Mouse (Mus musculus) macrophage (primary cell): ENCODE results near the gene Gm37240. TPM values are rescaled to one million over a fixed set of nuclear protein-coding genes. Genes with fewer than 3 reads are reported as not detected.
A peak's percentile ranks its signal among the peaks of the same experiment; 100 is the strongest.

ENCODE experiments used
- H3K27ac ChIP-seq: fragments of 350-480 bp; formaldehyde crosslinking; 2 replicates; pipeline ENCODE4 v1.9.0; 2021
- H3K36me3 ChIP-seq: fragments of 350-480 bp; formaldehyde crosslinking; 2 replicates; pipeline ENCODE4 v1.9.0; 2021; ENCODE audit errors: inconsistent target
- H3K4me3 ChIP-seq: fragments of 350-480 bp; formaldehyde crosslinking; 2 replicates; pipeline ENCODE4 v1.9.0; 2021; ENCODE audit errors: inconsistent target
- H3K79me2 ChIP-seq: fragments of 350-480 bp; formaldehyde crosslinking; 2 replicates; pipeline ENCODE4 v1.9.0; 2021; ENCODE audit errors: inconsistent target
- WGBS: methylation state at CpG from one replicate; pipeline ENCODE4 v1.1.7; 2026; ENCODE audit warnings: inconsistent platforms; ENCODE audit not compliant: missing documents; 5-methylcytosine and 5-hydroxymethylcytosine counted together
- polyA plus RNA-seq: library from polyadenylated mRNA; stranded (reverse); fragments of 250-400 nt; gene quantifications from 3 replicates; pipeline ENCODE4 v1.2.4, GENCODE M21; 2018; ENCODE audit warnings: inconsistent platforms

Gene Gm37240
- polyA plus RNA-seq, 1 experiment from 2014 or later, result not detected

DNA sequence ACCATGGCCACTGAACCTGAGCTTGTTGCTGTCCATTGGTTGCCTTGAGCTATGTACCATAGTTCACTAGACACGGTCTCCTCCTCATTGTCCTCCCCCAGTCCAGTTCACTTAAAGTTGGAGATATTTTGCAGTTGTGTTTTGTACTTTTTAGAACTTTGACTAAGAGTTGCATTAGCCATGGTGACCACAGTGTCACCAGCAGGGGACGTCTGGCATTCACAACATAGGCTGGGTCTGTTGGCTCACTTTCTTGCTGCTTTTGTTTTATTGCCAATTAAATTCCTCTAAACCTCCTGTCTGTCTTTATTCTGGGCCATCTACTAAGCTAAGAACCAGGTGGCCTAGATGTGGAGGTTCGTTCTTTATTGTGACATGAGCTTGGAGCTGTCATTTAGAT lies 1150.2 kb downstream of the Gm37240 start:
- Histone ChIP-seq H3K79me2 (no peaks in the 10 kb centered on the region), H3K4me3 (no peak overlapping the region), H3K27ac (peak overlapping the region; percentile 8; the same call in 1 of the 2 replicates), H3K36me3 (no peaks in the 10 kb centered on the region)
- 86% methylated on average over 3 of the region's 3 CpGs for WGBS

DNA sequence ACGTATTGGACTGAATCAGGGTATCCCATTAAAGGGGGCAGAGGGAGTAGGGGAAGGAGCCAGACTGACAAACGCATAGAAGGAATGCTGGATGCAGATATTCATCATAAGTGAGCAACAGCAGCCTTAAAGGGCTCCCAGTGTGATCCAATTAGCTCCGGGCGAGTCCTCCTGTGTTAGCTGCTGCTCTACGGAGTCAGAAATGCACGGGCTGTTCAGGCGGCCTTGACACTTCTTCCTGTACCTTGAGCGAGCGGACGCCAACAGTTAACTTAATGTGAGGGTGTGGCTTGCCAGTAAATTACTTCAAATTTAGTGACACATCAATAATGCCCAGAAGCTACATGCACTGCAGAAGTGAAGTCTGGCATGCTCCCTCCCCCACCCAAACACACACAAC lies 1151.6 kb downstream of the Gm37240 start:
- H3K36me3 ChIP-seq, result no peaks in the 10 kb centered on the region
- H3K27ac ChIP-seq, result no peak overlapping the region
- 85% methylated on average over 10 of the region's 10 CpGs for WGBS
- no peak overlapping the region for H3K4me3 ChIP-seq
- no peaks in the 10 kb centered on the region for H3K79me2 ChIP-seq

DNA sequence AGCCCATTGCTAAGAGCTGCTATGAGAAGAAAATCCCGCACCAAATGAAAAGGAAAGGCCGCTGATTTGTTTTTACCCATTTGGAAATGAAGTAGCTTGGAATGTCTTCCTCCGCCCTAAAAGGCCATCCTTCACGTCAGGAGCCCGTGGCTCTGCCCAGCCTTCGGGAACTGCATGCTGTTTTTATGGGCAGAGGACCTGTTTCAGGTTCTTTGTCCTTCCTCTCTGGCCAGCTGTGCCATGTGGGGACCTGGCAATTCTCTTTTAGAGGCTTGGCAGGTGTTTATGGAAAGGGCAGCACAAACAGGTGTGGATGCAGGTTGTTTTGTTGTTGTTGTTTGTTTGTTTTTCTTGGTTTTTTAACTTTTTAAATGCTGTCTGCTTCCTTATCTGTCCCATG lies 1154.8 kb downstream of the Gm37240 start:
- WGBS, result 71% methylated on average over 6 of the region's 6 CpGs
- no peaks in the 10 kb centered on the region for H3K79me2 ChIP-seq
- no peaks in the 10 kb centered on the region for H3K36me3 ChIP-seq
- no peak overlapping the region for H3K4me3 ChIP-seq
- H3K27ac ChIP-seq, result no peak overlapping the region

DNA sequence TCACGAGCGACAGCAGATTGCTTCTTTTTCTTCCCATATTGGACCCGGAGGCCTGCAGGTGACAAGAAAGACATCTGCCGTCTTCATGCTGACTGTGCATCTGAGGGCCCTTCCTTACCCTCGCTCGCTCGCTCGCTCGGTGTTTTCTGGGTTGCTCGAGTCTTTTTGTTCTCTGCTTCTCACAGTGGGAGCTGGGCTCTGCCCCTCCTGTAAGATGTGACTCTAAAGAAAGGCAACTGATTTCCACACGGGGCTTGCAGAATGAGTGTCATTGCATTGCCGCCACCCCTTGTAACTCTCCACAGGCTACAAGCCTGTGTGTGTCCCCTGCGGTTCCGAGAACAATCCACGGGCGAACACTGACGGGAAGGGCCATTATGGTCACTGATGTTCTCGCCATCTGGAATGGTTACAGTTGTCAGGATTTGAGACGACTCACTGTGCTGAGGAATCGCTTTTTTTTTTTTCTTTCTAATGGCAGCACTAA lies 1155.3 kb downstream of the Gm37240 start:
- Histone ChIP-seq H3K27ac (no peak overlapping the region), H3K36me3 (no peaks in the 10 kb centered on the region), H3K4me3 (no peak overlapping the region), H3K79me2 (no peaks in the 10 kb centered on the region)
- 24% methylated on average over 20 of the region's 20 CpGs for WGBS

DNA sequence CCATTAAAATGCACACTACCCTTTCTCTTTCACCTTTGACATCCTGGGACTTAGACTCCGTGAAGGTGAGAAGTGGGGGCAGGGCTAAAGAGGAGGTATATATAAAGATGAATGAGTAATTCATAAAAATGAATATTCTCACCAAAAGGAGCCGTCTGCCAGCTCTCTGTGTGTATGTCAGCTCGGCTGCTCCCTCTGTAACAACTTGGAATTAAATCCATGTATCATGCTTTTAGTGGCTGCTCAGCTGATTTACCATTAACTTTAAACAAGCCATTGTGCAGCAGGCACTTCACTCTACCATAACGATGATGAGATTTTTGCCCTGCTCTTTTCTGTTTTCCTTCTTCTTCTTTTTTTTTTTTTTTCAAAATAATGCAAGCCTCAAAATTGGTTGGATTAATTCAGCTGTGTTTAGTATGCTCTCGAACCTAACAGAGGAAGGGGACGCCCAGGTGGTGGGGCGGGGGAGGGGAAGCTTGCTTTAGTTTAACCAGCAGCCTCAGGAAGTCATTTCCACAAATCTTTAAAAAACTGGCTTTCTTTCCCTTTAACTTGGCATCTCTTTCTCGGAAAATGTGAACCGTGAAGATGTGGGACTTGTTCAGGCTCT lies 1155.8 kb downstream of the Gm37240 start:
- H3K4me3 ChIP-seq, result no peak overlapping the region
- WGBS, result 23% methylated on average over 8 of the region's 9 CpGs
- H3K27ac ChIP-seq, result no peak overlapping the region
- H3K36me3 ChIP-seq, result no peaks in the 10 kb centered on the region
- H3K79me2 ChIP-seq, result no peaks in the 10 kb centered on the region

DNA sequence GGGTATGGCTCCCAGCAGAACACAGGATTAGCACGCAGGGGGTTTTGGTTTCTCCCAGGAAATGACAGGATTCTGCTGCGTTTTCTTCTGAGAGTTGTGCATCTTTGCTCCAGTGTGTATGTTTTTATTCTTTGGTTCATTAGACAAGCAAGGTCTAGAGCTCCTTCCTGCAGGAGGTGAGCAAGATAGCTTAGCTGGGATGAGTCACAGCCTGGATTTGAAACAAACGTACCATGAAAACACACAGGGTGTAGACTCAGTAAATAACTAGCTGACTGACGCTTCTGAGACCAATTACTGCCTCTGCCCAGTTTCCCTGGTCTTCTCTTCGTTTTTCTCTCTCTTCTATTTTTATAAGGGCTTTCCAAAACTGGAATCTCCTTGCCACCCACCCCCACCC lies 1156.3 kb downstream of the Gm37240 start:
- 85% methylated on average over 5 of the region's 5 CpGs for WGBS
- Histone ChIP-seq H3K27ac (no peak overlapping the region), H3K4me3 (no peak overlapping the region), H3K79me2 (no peaks in the 10 kb centered on the region), H3K36me3 (no peaks in the 10 kb centered on the region)

DNA sequence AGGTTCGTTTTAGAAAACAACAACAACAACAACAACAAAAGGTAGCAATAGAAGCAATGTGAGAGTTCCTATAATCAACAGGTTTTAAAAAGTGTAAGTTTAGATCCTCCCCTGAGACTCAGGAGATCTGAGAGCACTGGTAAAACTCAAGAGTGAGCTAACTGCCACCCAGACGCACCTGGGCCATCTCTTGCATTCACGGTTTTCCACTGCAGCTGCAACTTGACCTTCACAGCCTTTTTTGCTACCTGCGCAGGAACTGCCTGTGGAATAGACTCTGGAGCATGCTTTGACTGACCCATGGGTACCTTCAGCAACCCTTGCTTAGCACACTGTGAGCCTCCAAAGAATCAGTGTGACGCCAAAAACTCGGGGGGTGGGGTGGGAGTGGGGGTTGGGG lies 1157.5 kb downstream of the Gm37240 start:
- H3K79me2 ChIP-seq, result no peaks in the 10 kb centered on the region
- H3K4me3 ChIP-seq, result no peak overlapping the region
- WGBS, result 86% methylated on average over 6 of the region's 6 CpGs
- H3K27ac ChIP-seq, result no peak overlapping the region
- H3K36me3 ChIP-seq, result no peaks in the 10 kb centered on the region

DNA sequence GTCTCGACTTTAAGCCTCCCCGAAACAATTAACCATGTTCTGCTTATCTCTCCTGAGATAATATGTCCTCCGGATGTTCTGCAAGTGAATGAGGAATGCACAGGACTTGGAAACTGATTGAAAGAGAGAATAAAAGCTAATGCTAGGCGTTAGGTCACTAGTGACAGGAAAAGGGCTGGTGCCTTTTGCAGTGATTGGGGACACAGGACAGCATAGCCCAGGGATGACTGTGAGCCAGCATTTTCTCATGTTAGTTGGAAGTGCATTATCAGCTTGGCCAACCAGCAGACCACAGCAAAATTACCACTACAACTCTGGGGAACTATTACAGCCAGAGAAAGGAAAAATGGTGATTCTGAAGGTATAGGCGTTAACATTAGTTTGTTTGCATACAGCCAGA lies 1163.3 kb downstream of the Gm37240 start:
- H3K27ac ChIP-seq, result no peak overlapping the region
- H3K4me3 ChIP-seq, result no peak overlapping the region
- no peaks in the 10 kb centered on the region for H3K36me3 ChIP-seq
- H3K79me2 ChIP-seq, result no peaks in the 10 kb centered on the region
- WGBS, result 76% methylated on average over 5 of the region's 5 CpGs

DNA sequence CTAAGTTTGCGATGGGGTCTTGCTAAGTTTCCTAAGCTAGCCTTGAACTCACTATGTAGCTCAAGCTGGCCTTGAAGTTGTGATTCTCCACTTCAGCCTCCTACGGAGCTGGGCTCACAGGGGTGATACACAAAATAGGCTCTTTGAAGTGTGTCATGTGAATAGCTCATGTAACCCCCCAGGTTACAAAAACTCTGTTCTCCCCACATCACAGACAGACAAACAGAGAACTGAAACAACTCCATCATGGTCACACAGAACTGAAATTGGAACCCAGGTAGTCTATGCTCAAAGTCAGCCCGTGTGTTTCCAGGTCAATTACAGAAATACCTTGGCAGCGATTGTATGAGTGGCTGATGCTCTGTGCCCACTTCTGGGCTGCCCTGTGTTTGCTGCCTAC lies 1164.6 kb downstream of the Gm37240 start:
- Histone ChIP-seq H3K27ac (no peak overlapping the region), H3K4me3 (no peak overlapping the region), H3K79me2 (no peaks in the 10 kb centered on the region), H3K36me3 (no peaks in the 10 kb centered on the region)
- WGBS, result 84% methylated on average over 4 of the region's 4 CpGs

DNA sequence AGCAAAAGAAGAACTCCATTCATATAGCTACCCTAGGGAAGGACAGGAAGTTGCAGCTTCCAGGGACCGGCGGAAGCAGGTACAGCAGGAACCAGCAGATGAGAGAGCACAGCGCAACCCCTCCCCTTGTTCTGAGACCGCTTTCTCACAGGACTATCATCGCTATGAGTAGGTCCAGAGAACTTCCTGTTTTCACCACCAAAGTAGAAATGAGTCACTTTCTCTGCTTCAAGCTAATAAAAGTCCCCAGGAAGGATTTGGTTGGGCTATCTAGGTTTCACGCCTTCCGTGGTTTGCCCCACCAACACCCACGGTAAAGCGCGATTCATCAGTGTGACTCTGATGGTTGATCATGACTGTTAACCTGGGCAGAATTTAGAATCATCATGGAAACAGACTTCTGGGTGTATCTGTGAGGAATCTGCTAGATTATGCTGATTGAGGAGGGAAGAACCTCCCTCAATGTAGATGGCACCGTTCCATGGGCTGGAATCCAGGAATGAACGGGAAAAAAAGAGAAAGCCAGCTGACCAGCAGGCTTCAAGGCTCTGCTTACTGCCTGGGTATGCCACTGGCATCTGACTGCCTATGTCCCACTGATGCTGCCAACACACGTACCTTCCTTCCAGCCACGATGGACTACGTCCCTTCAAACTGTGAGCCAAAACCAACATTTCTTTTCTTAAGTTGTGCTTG lies 1172.1 kb downstream of the Gm37240 start:
- Histone ChIP-seq H3K27ac (peak overlapping the region; percentile 65), H3K79me2 (no peaks in the 10 kb centered on the region), H3K36me3 (no peaks in the 10 kb centered on the region), H3K4me3 (no peak overlapping the region)
- WGBS, result 23% methylated on average over 15 of the region's 15 CpGs

DNA sequence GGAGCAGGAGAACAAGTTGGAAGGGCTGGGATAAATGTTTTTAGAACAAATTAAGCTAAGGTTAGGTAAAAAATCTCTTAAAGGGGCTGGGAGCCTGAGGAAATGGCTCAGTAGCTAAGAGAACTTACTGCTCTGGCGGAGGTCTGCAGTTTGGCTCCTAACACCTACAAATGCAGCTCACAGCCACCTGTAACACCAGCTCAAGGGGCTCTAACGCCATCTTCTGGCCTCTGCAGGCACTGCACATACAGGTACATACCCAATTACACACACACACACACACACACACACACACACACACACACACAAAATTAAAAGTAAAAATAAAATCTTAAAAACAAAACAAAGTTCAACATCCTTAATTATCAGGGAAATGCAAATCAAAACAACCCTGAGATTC lies 1174.4 kb downstream of the Gm37240 start:
- 60% methylated on average over 2 of the region's 2 CpGs for WGBS
- Histone ChIP-seq H3K27ac (no peak overlapping the region), H3K79me2 (no peaks in the 10 kb centered on the region), H3K36me3 (no peaks in the 10 kb centered on the region), H3K4me3 (no peak overlapping the region)

DNA sequence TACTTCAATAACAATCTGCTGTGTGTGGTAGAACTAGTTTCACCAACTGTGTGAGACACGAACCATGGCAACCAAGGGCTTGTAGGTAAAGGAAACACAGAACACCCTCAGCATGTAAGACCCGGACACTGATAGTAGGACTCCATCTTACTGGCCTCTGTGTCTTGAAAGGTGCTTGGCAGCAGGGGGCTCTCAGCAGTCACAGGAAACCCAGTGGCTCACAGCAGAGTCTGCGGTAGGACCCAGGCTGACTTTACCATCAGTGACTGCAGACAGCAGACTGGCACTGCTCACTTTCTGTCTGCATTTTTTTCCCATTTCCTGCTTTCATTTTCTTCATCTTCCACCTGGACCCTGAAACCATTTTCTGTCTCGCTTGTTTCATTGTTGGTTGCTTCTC lies 1176.6 kb downstream of the Gm37240 start:
- no peaks in the 10 kb centered on the region for H3K79me2 ChIP-seq
- H3K4me3 ChIP-seq, result no peak overlapping the region
- H3K27ac ChIP-seq, result no peak overlapping the region
- WGBS, result 65% methylated on average over 4 of the region's 4 CpGs
- no peaks in the 10 kb centered on the region for H3K36me3 ChIP-seq

DNA sequence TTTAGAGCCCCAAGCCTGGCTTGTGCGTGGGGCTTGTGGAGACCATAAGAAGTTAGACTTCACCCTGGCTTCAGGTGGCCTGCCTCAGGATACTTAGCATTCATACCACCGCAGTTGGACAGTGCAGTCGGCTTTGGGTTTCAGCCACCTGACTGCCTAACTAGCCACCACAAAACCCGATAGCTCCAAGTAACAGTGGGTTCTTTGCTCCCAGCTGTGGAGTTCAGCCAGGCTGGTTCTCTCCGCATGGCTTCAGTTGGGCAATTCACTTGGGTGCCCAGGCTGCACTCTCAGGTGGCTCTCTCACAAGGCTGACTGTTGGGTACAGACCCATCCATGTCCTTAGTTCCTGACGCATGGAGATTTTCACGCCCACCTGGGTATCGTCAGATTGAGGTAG lies 1177.4 kb downstream of the Gm37240 start:
- 99% methylated on average over 8 of the region's 8 CpGs for WGBS

DNA sequence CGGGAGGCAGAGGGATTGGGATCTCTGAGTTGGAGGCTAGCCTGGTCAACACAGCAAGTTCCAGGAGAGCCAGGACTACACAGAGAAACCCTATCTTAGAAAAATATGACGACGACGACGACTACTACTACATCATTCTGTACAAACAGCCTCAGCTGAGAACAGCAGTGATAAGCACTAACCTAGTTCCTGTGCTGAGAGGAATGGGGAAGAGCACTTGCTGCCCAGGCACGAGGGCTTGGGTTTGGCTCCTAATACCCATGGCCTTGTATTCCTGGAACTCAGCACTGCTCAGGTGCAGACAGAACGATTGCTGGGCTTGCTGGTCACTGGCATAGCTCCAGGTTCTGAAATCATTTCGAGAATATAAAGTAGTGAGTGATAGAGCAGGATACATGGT lies 1178.2 kb downstream of the Gm37240 start:
- Histone ChIP-seq H3K4me3 (no peak overlapping the region), H3K36me3 (no peaks in the 10 kb centered on the region), H3K79me2 (no peaks in the 10 kb centered on the region), H3K27ac (no peak overlapping the region)
- WGBS, result 66% methylated on average over 8 of the region's 8 CpGs

More for the DNA sequence above, 1177.4 kb downstream of the Gm37240 start:
- Histone ChIP-seq H3K36me3 (no peaks in the 10 kb centered on the region), H3K27ac (no peak overlapping the region), H3K79me2 (no peaks in the 10 kb centered on the region), H3K4me3 (no peak overlapping the region)

DNA sequence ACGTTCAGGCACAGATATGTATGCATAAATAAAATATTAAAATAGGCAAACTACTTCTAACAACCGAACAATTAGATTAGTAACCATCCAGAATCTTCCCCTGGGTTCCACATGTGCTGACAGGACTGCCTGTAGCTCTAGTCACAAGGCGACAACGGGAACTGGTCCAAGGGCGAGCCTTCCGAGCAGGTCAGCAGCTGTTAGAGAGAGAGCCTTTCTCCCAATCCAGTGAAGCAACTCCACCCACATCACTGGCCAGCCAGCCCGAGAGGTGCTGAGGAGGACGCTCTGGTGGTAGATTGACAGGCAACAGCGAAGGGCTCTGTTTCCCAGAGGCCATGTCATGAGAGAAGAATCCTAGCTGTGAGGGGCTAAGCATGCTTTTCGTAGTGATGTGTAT lies 1178.8 kb downstream of the Gm37240 start:
- no peaks in the 10 kb centered on the region for H3K36me3 ChIP-seq
- WGBS, result 99% methylated on average over 10 of the region's 10 CpGs
- H3K27ac ChIP-seq, result no peak overlapping the region
- H3K4me3 ChIP-seq, result no peak overlapping the region
- no peaks in the 10 kb centered on the region for H3K79me2 ChIP-seq
